Mouse (Mus musculus): ENCODE data around the gene Gm21762. TPM values are rescaled to one million over a fixed set of nuclear protein-coding genes. Genes with fewer than 3 reads are reported as not detected.
A peak's percentile ranks its signal among the peaks of the same experiment; 100 is the strongest.
"Not testable (repeated sequence)": the region's sequence is repeated elsewhere in the genome, so short reads cannot be mapped to it uniquely, and the experiment has no call there.

The Gm21762 gene
- polyA plus RNA-seq, 1 experiment from 2014 or later = not detected

- not testable (repeated sequence) for H3K36me3 ChIP-seq (replicated peaks; ENCODE audit: insufficient read depth, low read length); ATAC-seq; H3K27me3 ChIP-seq (ENCODE audit: insufficient read depth, low read length); H3K4me1 ChIP-seq (ENCODE audit: insufficient read depth); DNase-seq; H3K9ac ChIP-seq (replicated peaks); H3K4me3 ChIP-seq (ENCODE audit: low read depth, low read length); H3K4me2 ChIP-seq (ENCODE audit: low read depth, low read length); H3K27ac ChIP-seq (ENCODE audit: low read depth); H3K9me3 ChIP-seq (ENCODE audit: low read length)
- TF ChIP-seq CTCF (IDR thresholded peaks at IDR 0.05; ENCODE audit: low read depth) = peak; percentile 30
- 34% methylated on average over 5 of the region's 5 CpGs for WGBS (ENCODE audit: insufficient replicate concordance)
Observed at GRCm38 (mm10) chr13:120168301-120168700, 47.4 kb downstream of the Gm21762 start.

Other genes with a start within 250 kb of the Gm21762 start
- not detected in 2 replicates for gene Gm36079, start 188.9 kb downstream of the Gm21762 start, polyA plus RNA-seq (2015; fragmentation: Nextera tagmentation; extraction: Ambion mirVana)
- 1.0 and 1.3 TPM in 2 replicates for gene Gm21188, start 163.8 kb downstream of the Gm21762 start, polyA plus RNA-seq (2015; fragmentation: Nextera tagmentation; extraction: Ambion mirVana)
- not detected in 2 replicates for gene Gm20767, start 75.7 kb downstream of the Gm21762 start, polyA plus RNA-seq (2015; fragmentation: Nextera tagmentation; extraction: Ambion mirVana)
- not detected in 2 replicates for gene Gm21818, start 43.5 kb downstream of the Gm21762 start, polyA plus RNA-seq (2015; fragmentation: Nextera tagmentation; extraction: Ambion mirVana)
- not detected in 2 replicates for gene Gm21731, start 23.2 kb upstream of the Gm21762 start, polyA plus RNA-seq (2015; fragmentation: Nextera tagmentation; extraction: Ambion mirVana)
- gene AF067061, start 47.2 kb upstream of the Gm21762 start, polyA plus RNA-seq (2015; fragmentation: Nextera tagmentation; extraction: Ambion mirVana) = not detected in 2 replicates
- 0.62 and 0.72 TPM in 2 replicates for gene BC147527, start 84.4 kb upstream of the Gm21762 start, polyA plus RNA-seq (2015; fragmentation: Nextera tagmentation; extraction: Ambion mirVana)
- not detected in 2 replicates for gene Tcstv3, start 100.9 kb upstream of the Gm21762 start, polyA plus RNA-seq (2015; fragmentation: Nextera tagmentation; extraction: Ambion mirVana)

Measured in liver, postnatal 0 days (tissue).